Mouse (Mus musculus) thymus, adult 2 months (tissue): Measurements from ENCODE around the gene Atp1b1.

ENCODE experiments used
- CTCF ChIP-seq: fragments of 200-500 bp; IDR thresholded peaks from 2 replicates; pipeline ENCODE4 v1.5.1; 2012; ENCODE audit warnings: mild to moderate bottlenecking, control low read depth, low read length, moderate library complexity, borderline replicate concordance; ENCODE audit not compliant: control insufficient read depth, poor library complexity, insufficient read depth; ENCODE audit errors: extremely low read depth
- POLR2A ChIP-seq: fragments of 200-500 bp; IDR thresholded peaks from 2 replicates; pipeline ENCODE4 v1.6.1; 2012; ENCODE audit warnings: mild to moderate bottlenecking, low read length, control low read depth, moderate library complexity; ENCODE audit not compliant: control insufficient read depth, poor library complexity, insufficient read depth; ENCODE audit errors: extremely low read depth

DNA sequence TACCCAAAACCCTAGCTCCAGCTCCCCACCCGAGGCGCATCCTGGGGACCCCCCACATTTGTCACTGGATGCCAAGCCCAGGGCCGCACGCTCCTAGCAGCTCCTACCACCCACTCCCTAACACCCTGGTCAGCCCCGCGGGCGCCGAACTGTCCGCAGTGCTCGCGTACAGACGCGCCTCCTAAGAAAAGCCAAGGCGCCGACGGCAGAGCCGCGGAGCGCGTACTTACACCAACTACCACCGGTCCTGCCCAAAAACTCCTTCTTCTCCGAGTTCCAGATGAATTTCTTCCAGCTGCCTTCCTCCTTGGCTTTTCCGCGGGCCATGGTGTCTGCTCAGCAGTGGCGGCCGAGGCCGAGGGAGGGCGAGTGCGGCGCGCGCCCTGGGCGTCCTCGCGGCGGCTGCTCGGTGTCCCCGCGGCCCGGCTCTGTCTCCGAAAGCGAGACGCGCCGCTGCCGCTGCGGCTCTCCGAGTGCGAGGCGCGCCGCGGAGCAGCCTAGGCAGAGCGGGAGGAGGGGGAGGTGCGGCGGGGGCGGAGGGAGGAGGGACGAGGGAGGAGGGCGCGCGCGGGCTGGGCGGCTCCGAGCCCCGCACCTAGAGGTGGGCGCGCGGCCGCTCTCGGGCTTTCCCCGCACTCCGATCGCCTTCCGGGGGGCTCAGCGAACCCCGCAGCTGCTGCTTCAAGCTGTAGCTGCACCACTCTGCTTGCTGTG is 467 bp downstream of the Atp1b1 start:
- TF ChIP-seq CTCF (no peak), POLR2A (peak; percentile 69)
